Mouse (Mus musculus) CH12.LX (cell line): ENCODE data around the gene Gm5447. TPM values are rescaled to one million over a fixed set of nuclear protein-coding genes. Genes with fewer than 3 reads are reported as not detected.

Source experiments
- DNase-seq: peaks from one replicate; pipeline ENCODE4 v3.0.0-alpha.2; 2013; ENCODE audit errors: extremely low read depth
- H3K27ac ChIP-seq: 2 replicates; pipeline ENCODE4 v1.5.1; 2012; ENCODE audit warnings: low read depth, mild to moderate bottlenecking, control low read depth, moderate library complexity; ENCODE audit not compliant: insufficient read depth
- H3K27me3 ChIP-seq: replicated peaks from 2 replicates; pipeline ENCODE3; 2012; ENCODE audit warnings: inconsistent platforms
- H3K36me3 ChIP-seq, 2 experiments: replicated peaks in 1 of 2; 2 replicates each; pipeline versions ENCODE3 to v1.6.1; 2012; ENCODE audit warnings: inconsistent platforms in 1 of 2, low read length in 1 of 2, mild to moderate bottlenecking in 1 of 2, mixed read lengths in 1 of 2, moderate library complexity in 1 of 2; ENCODE audit not compliant: control insufficient read depth in 1 of 2, insufficient read depth in 1 of 2
- H3K4me1 ChIP-seq, 2 experiments: 2 replicates each; pipeline ENCODE4 v1.6.1; 2012; ENCODE audit warnings: inconsistent platforms in 1 of 2, moderate library complexity in 1 of 2; ENCODE audit not compliant: insufficient read depth in 2 of 2, control insufficient read depth in 1 of 2
- H3K4me2 ChIP-seq: 2 replicates; pipeline ENCODE4 v1.6.1; 2012; ENCODE audit warnings: low read depth, mild to moderate bottlenecking, control low read depth; ENCODE audit not compliant: poor library complexity, insufficient read depth, severe bottlenecking
- H3K4me3 ChIP-seq, 3 experiments: fragments of 150-350 bp in 1 of 3; sonication (generic) in 1 of 3; replicated peaks in 1 of 3; 2 replicates each; pipeline versions ENCODE3 to v1.5.1; 2011 to 2012; ENCODE audit warnings: low read depth in 2 of 3, low read length in 2 of 3, mild to moderate bottlenecking in 2 of 3, moderate library complexity in 2 of 3, control low read depth in 1 of 3, improper control_type of control experiment in 1 of 3, inconsistent platforms in 1 of 3, mixed read lengths in 1 of 3; ENCODE audit not compliant: poor library complexity in 1 of 3
- H3K79me2 ChIP-seq: replicated peaks from 2 replicates; pipeline ENCODE4 v1.6.1; 2012; ENCODE audit warnings: mild to moderate bottlenecking, moderate library complexity; ENCODE audit not compliant: control insufficient read depth, poor library complexity, insufficient read depth, severe bottlenecking; ENCODE audit errors: extremely low read depth
- H3K9ac ChIP-seq: 2 replicates; pipeline ENCODE4 v1.6.1; 2012; ENCODE audit warnings: low read depth, mild to moderate bottlenecking, control low read depth, moderate library complexity; ENCODE audit not compliant: insufficient read depth
- H3K9me3 ChIP-seq: replicated peaks from 2 replicates; pipeline ENCODE3; 2012; ENCODE audit warnings: low read length, inconsistent platforms, mixed read lengths
- BHLHE40 ChIP-seq: IDR thresholded peaks from 2 replicates; pipeline ENCODE4 v1.6.1; 2011; ENCODE audit warnings: mild to moderate bottlenecking, low read depth, low read length, improper control_type of control experiment
- CHD1 ChIP-seq: IDR thresholded peaks from 2 replicates; pipeline ENCODE4 v1.6.1; 2012; ENCODE audit warnings: low read depth, low read length, improper control_type of control experiment, inconsistent platforms
- CTCF ChIP-seq, 2 experiments: IDR thresholded peaks in 1 of 2; conservative IDR thresholded peaks in 1 of 2; 2 replicates each; pipeline ENCODE4 v1.5.1; 2011 to 2012; ENCODE audit warnings: low read depth in 2 of 2, low read length in 2 of 2, improper control_type of control experiment in 1 of 2, inconsistent platforms in 1 of 2, mild to moderate bottlenecking in 1 of 2, moderate library complexity in 1 of 2
- ELF1 ChIP-seq: IDR thresholded peaks from 2 replicates; pipeline ENCODE4 v1.6.1; 2014; ENCODE audit warnings: low read depth, mild to moderate bottlenecking, inconsistent platforms, low read length, improper control_type of control experiment
- EP300 ChIP-seq: IDR thresholded peaks from 2 replicates; pipeline ENCODE4 v1.6.1; 2011; ENCODE audit warnings: low read length, improper control_type of control experiment
- ETS1 ChIP-seq: conservative IDR thresholded peaks from 2 replicates; pipeline ENCODE4 v1.6.1; 2012; ENCODE audit warnings: low read depth, mild to moderate bottlenecking, inconsistent platforms, low read length, improper control_type of control experiment, moderate library complexity
- GABPA ChIP-seq: IDR thresholded peaks from 2 replicates; pipeline ENCODE4 v1.6.1; 2012; ENCODE audit warnings: low read depth, low read length, improper control_type of control experiment, inconsistent platforms; ENCODE audit not compliant: insufficient replicate concordance
- HCFC1 ChIP-seq: IDR thresholded peaks from 2 replicates; pipeline ENCODE4 v1.6.1; 2012; ENCODE audit warnings: low read depth, mild to moderate bottlenecking, inconsistent platforms, low read length, improper control_type of control experiment
- IRF4 ChIP-seq: IDR thresholded peaks from 2 replicates; pipeline ENCODE4 v1.6.1; 2014; ENCODE audit warnings: low read depth, mild to moderate bottlenecking, inconsistent platforms, low read length, improper control_type of control experiment
- JUN ChIP-seq: IDR thresholded peaks from 2 replicates; pipeline ENCODE4 v1.6.1; 2011; ENCODE audit warnings: low read depth, mild to moderate bottlenecking, low read length, improper control_type of control experiment, moderate library complexity; ENCODE audit not compliant: insufficient read depth
- JUND ChIP-seq: conservative IDR thresholded peaks from 2 replicates; pipeline ENCODE4 v1.6.1; 2011; ENCODE audit warnings: low read depth, low read length, improper control_type of control experiment
- KAT2A ChIP-seq: IDR thresholded peaks from 2 replicates; pipeline ENCODE4 v1.6.1; 2012; ENCODE audit warnings: low read length, improper control_type of control experiment, inconsistent platforms; ENCODE audit not compliant: insufficient replicate concordance
- MAFK ChIP-seq: IDR thresholded peaks from 2 replicates; pipeline ENCODE4 v1.6.1; 2011; ENCODE audit warnings: low read length, improper control_type of control experiment; ENCODE audit not compliant: insufficient replicate concordance
- MAX ChIP-seq: IDR thresholded peaks from 2 replicates; pipeline ENCODE4 v1.6.1; 2011; ENCODE audit warnings: low read length, improper control_type of control experiment
- MAZ ChIP-seq: IDR thresholded peaks from 2 replicates; pipeline ENCODE4 v1.6.1; 2012; ENCODE audit warnings: low read depth, mild to moderate bottlenecking, inconsistent platforms, low read length, improper control_type of control experiment, moderate library complexity
- MEF2A ChIP-seq: IDR thresholded peaks from 2 replicates; pipeline ENCODE4 v1.6.1; 2014; ENCODE audit warnings: low read depth, mild to moderate bottlenecking, inconsistent platforms, low read length, improper control_type of control experiment, borderline replicate concordance
- MXI1 ChIP-seq: IDR thresholded peaks from 2 replicates; pipeline ENCODE4 v1.6.1; 2011; ENCODE audit warnings: mild to moderate bottlenecking, low read depth, low read length, improper control_type of control experiment
- MYC ChIP-seq: IDR thresholded peaks from 2 replicates; pipeline ENCODE4 v1.6.1; 2011; ENCODE audit warnings: low read depth, mild to moderate bottlenecking, improper control_type of control experiment, low read length
- NELFE ChIP-seq: IDR thresholded peaks from 2 replicates; pipeline ENCODE4 v1.6.1; 2011; ENCODE audit warnings: low read depth, low read length, improper control_type of control experiment
- NRF1 ChIP-seq: IDR thresholded peaks from 2 replicates; pipeline ENCODE4 v1.6.1; 2014; ENCODE audit warnings: low read depth, mild to moderate bottlenecking, inconsistent platforms, low read length, improper control_type of control experiment, moderate library complexity
- POLR2AphosphoS2 ChIP-seq: IDR thresholded peaks from 2 replicates; pipeline ENCODE4 v1.6.1; 2011; ENCODE audit warnings: low read depth, low read length, improper control_type of control experiment
- RAD21 ChIP-seq: IDR thresholded peaks from 2 replicates; pipeline ENCODE4 v1.6.1; 2011; ENCODE audit warnings: low read depth, mild to moderate bottlenecking, low read length, improper control_type of control experiment, moderate library complexity
- RCOR1 ChIP-seq: conservative IDR thresholded peaks from 2 replicates; pipeline ENCODE4 v1.6.1; 2012; ENCODE audit warnings: low read depth, mild to moderate bottlenecking, inconsistent platforms, low read length, improper control_type of control experiment
- SIN3A ChIP-seq: IDR thresholded peaks from 2 replicates; pipeline ENCODE4 v1.6.1; 2012; ENCODE audit warnings: low read length, improper control_type of control experiment, inconsistent platforms
- SMC3 ChIP-seq: IDR thresholded peaks from 2 replicates; pipeline ENCODE4 v1.6.1; 2011; ENCODE audit warnings: low read depth, low read length, improper control_type of control experiment
- TBP ChIP-seq: conservative IDR thresholded peaks from 2 replicates; pipeline ENCODE4 v1.6.1; 2011; ENCODE audit warnings: low read depth, low read length, improper control_type of control experiment
- TCF12 ChIP-seq: IDR thresholded peaks from 2 replicates; pipeline ENCODE4 v1.6.1; 2014; ENCODE audit warnings: low read depth, mild to moderate bottlenecking, inconsistent platforms, low read length, improper control_type of control experiment
- UBTF ChIP-seq: IDR thresholded peaks from 2 replicates; pipeline ENCODE4 v1.6.1; 2012; ENCODE audit warnings: low read depth, mild to moderate bottlenecking, inconsistent platforms, low read length, improper control_type of control experiment, moderate library complexity
- USF1 ChIP-seq: IDR thresholded peaks from 2 replicates; pipeline ENCODE4 v1.6.1; 2014; ENCODE audit warnings: low read depth, mild to moderate bottlenecking, inconsistent platforms, low read length, improper control_type of control experiment
- USF2 ChIP-seq: conservative IDR thresholded peaks from 2 replicates; pipeline ENCODE4 v1.6.1; 2011; ENCODE audit warnings: low read depth, low read length, improper control_type of control experiment
- ZKSCAN1 ChIP-seq: IDR thresholded peaks from 2 replicates; pipeline ENCODE4 v1.6.1; 2012; ENCODE audit warnings: low read depth, inconsistent platforms, low read length, improper control_type of control experiment, borderline replicate concordance
- ZMIZ1 ChIP-seq: IDR thresholded peaks from 2 replicates; pipeline ENCODE4 v1.6.1; 2012; ENCODE audit warnings: low read depth, mild to moderate bottlenecking, inconsistent platforms, low read length, improper control_type of control experiment
- ZNF384 ChIP-seq: IDR thresholded peaks from 2 replicates; pipeline ENCODE4 v1.6.1; 2012; ENCODE audit warnings: low read depth, low read length, improper control_type of control experiment, inconsistent platforms
- dilution Hi-C: fragments of 300-500 bp; cut with MboI; formaldehyde crosslinking; loops from 2 replicates; pipeline ENCODE4 v1.14.3; 2020; ENCODE audit warnings: low sequenced_read_pairs; ENCODE audit not compliant: extremely low pct_unique_long_range_greater_than_20kb, extremely low pct_ligation_motif_present
- in situ Hi-C: fragments of 300-500 bp; cut with MboI; formaldehyde crosslinking; loops from 3 replicates; pipeline ENCODE4 v1.14.3; 2019; ENCODE audit warnings: low sequenced_read_pairs, low pct_ligation_motif_present, low pct_unique_long_range_greater_than_20kb, mixed read lengths
- polyA plus RNA-seq: library from polyadenylated mRNA; unstranded; fragments of >175 nt; gene quantifications from 2 replicates; pipeline ENCODE4 v1.2.1, GENCODE M21; 2012; ENCODE audit warnings: low read depth; ENCODE audit not compliant: insufficient read length
- total RNA-seq, 2 experiments: library from RNA; depleted of rRNA; stranded (reverse); fragments of 300-350 nt in 1 of 2; fragments of >200 nt in 1 of 2; gene quantifications; 2 replicates each; pipeline ENCODE4 v1.2.3; 2012 to 2014

Gene Gm5447
- total and polyA plus RNA-seq, 3 experiments: not detected

GRCm38 (mm10) chr13:31021927-31022326 is 47.9 kb downstream of the Gm5447 start:
- in situ Hi-C loops (no loop called here), dilution Hi-C loops (no loop called here)
- Histone ChIP-seq H3K4me3 (no peak overlapping the region), H3K9me3 (no peaks in the 10 kb centered on the region), H3K79me2 (no peaks in the 10 kb centered on the region), H3K36me3 (no peaks in the 10 kb centered on the region), H3K4me2 (no peak overlapping the region), H3K27me3 (no peaks in the 10 kb centered on the region), H3K9ac (no peak overlapping the region), H3K27ac (no peak overlapping the region), H3K4me1 (peaks cover 5 to 36% of the 10 kb centered on the region in 2 experiments; a peak in 3 of 4 replicates)
- DNase-seq: no peak
- TF ChIP-seq GABPA: no peak
- no peak for TF ChIP-seq NELFE
- TF ChIP-seq MAX: no peak

- dilution Hi-C loops (no loop called here), in situ Hi-C loops (no loop called here)
- no peaks in the 10 kb centered on the region for H3K27me3 ChIP-seq
- H3K27ac ChIP-seq: no peak overlapping the region
- no peak overlapping the region for H3K4me2 ChIP-seq
- peaks cover 5 to 33% of the 10 kb centered on the region in 2 experiments; a peak in 3 of 4 replicates for H3K4me1 ChIP-seq
- H3K79me2 ChIP-seq: no peaks in the 10 kb centered on the region
- no peaks in the 10 kb centered on the region for H3K36me3 ChIP-seq
- H3K9me3 ChIP-seq: no peaks in the 10 kb centered on the region
- no peak overlapping the region for H3K9ac ChIP-seq
- peak; percentile 43 for DNase-seq
- no peak overlapping the region for H3K4me3 ChIP-seq
- no peak for TF ChIP-seq ZNF384
- TF ChIP-seq MAX: no peak
- peak; percentile 73 for TF ChIP-seq IRF4
- TF ChIP-seq TBP: no peak
- no peak for TF ChIP-seq MAFK
- TF ChIP-seq ETS1: no peak
- TF ChIP-seq USF1: no peak
- TF ChIP-seq MEF2A: no peak
- TF ChIP-seq MYC: no peak
- no peak for TF ChIP-seq MAZ
- no peak for TF ChIP-seq KAT2A
- TF ChIP-seq JUN: no peak
- TF ChIP-seq CHD1: no peak
- TF ChIP-seq RAD21: no peak
- TF ChIP-seq ZMIZ1: no peak
- peak; percentile 11; the same call in 1 of the 2 replicates for TF ChIP-seq BHLHE40
- no peak for TF ChIP-seq UBTF
- TF ChIP-seq RCOR1: no peak
- no peak for TF ChIP-seq NELFE
- TF ChIP-seq NRF1: no peak
- TF ChIP-seq HCFC1: no peak
- TF ChIP-seq MXI1: no peak
- no peak for TF ChIP-seq ELF1
- peak; percentile 51; the same call in 1 of the 2 replicates for TF ChIP-seq JUND
- no peak for TF ChIP-seq SIN3A
- no peak for TF ChIP-seq POLR2AphosphoS2
- peak; percentile 69; the same call in 1 of the 2 replicates for TF ChIP-seq EP300
- TF ChIP-seq USF2: no peak
- no peak for TF ChIP-seq ZKSCAN1
- no peak for TF ChIP-seq SMC3
- no peak for TF ChIP-seq GABPA
- TF ChIP-seq TCF12: no peak
- no peak for TF ChIP-seq CTCF (conservative IDR thresholded peaks at IDR 0.05 in 1 of 2, IDR thresholded peaks at IDR 0.05 in 1 of 2; ENCODE audit: low read depth in 2 of 2, low read length in 2 of 2)
Observed at GRCm38 (mm10) chr13:31023664-31024063, 49.7 kb downstream of the Gm5447 start.
